24 mouse cellular contexts compared by ENCODE assay signal in genomic region chr13:102016518-102016917, GRCm38 (mm10).
"Had no signal": no experiment of that assay in that cellular context is flagged by ENCODE, and none has a peak within 500 bp of the region (broad histone marks: within the 10 kb centered on the region; RNA-seq: fewer than 3 reads in every experiment).

No protein-coding gene starts in this region.

- H3K27me3 ChIP-seq: heart, embryonic 12.5 days; hindbrain, embryonic 12.5 days; intestine, embryonic 15.5 days; limb, embryonic 12.5 days had no signal

- ATAC-seq: forebrain, postnatal 0 days; hindbrain, embryonic 16.5 days; inflammation-experienced regulatory T-cells, adult 6 months; intestine, embryonic 15.5 days; intestine, postnatal 0 days had no signal

- H3K4me3 ChIP-seq: heart, embryonic 10.5 days; heart, embryonic 12.5 days; hindbrain, embryonic 10.5 days; hindbrain, embryonic 12.5 days; intestine, embryonic 15.5 days; limb, embryonic 10.5 days; limb, embryonic 12.5 days had no signal

- H3K36me3 ChIP-seq: heart, embryonic 10.5 days; heart, embryonic 12.5 days; hindbrain, embryonic 10.5 days; hindbrain, embryonic 12.5 days; intestine, embryonic 15.5 days; limb, embryonic 10.5 days; limb, embryonic 12.5 days had no signal

- H3K9me3 ChIP-seq: heart, embryonic 10.5 days; heart, embryonic 12.5 days; hindbrain, embryonic 10.5 days; hindbrain, embryonic 12.5 days; intestine, embryonic 15.5 days; limb, embryonic 10.5 days; limb, embryonic 12.5 days had no signal

- H3K9ac ChIP-seq: forebrain, postnatal 0 days; heart, embryonic 12.5 days; hindbrain, embryonic 12.5 days; hindbrain, embryonic 14.5 days; intestine, embryonic 15.5 days; limb, embryonic 12.5 days had no signal

- DNase-seq: forebrain, postnatal 0 days; gastrocnemius, postnatal 14 days; heart, adult 18-20 months; heart, postnatal 10 days; heart, postnatal 4 days; kidney, adult 18-20 months; kidney, adult 8-10 months; kidney, postnatal 14 days; kidney, postnatal 36 days; layer of hippocampus, adult 9-11 months; layer of hippocampus, postnatal 36 days; liver had no signal

- H3K4me1 ChIP-seq: heart, embryonic 10.5 days; heart, embryonic 12.5 days; hindbrain, embryonic 10.5 days; hindbrain, embryonic 12.5 days; intestine, embryonic 15.5 days; limb, embryonic 10.5 days; limb, embryonic 12.5 days had no signal

- H3K27ac ChIP-seq: heart, embryonic 10.5 days; hindbrain, embryonic 10.5 days; hindbrain, embryonic 12.5 days; hindbrain, embryonic 14.5 days; intestine, embryonic 15.5 days; kidney, postnatal 0 days; limb, embryonic 10.5 days; limb, embryonic 12.5 days had no signal

- H3K4me2 ChIP-seq: heart, embryonic 12.5 days; hindbrain, embryonic 12.5 days; hindbrain, embryonic 14.5 days; intestine, embryonic 15.5 days; limb, embryonic 12.5 days had no signal
